Mouse (Mus musculus): ENCODE results near the gene Gm45713. TPM values are rescaled to one million over a fixed set of nuclear protein-coding genes. Genes with fewer than 3 reads are reported as not detected.
"Not testable (repeated sequence)": the region's sequence is repeated elsewhere in the genome, so short reads cannot be mapped to it uniquely, and the experiment has no call there.

Gene Gm45713
- polyA plus RNA-seq, 1 experiment from 2014 or later = 0.72 TPM

DNA sequence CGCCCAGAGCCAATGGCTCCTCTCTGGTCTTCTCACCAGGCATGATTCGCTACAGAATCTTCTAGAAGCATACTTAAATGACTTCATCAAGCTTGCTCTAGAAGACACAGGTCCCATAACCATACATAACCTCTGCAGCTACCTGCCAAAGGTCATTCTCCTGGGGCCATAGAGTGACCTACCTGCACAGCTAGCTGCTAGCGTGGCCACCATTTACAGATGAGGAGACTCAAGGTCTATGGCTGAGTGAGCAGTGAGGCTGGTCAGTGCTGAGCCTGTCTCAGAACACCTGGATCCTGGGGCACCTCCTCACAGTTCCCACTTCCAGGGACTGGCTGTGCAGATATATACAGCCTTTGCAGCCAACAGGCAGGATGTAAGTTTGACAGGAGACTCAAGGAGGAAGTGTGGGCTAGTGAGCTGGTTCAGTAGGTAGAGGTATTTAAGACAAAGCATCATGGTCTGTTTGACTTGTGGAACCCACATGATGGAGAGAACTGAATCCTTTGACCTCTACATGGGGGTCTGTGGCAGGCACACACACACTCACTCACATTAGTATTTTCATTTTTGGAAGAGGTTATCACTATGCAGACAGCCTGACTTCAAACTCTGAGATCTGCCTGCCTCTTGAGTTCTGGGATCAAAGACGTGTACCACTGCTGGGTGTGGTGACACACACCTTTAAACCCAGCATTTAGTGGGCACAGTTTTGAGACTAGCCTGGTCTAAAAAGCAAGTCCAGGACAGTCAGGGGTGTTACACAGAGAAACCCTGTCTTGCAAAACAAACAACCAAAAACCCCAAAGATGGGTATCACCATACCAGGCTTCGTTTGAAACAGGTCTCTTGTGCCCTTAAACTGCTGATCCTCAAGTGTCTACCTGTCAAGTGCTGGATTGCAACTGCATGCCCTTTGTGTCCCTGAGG, 16.0 kb downstream of the Gm45713 start:
- Histone ChIP-seq H3K27ac (ENCODE audit: low read depth) (no peak overlapping the region), H3K27me3 (replicated peaks; ENCODE audit: control insufficient read depth, insufficient read depth, low read length) (no peaks in the 10 kb centered on the region), H3K9me3 (ENCODE audit: control insufficient read depth, low read length) (no peaks in the 10 kb centered on the region), H3K4me3 (ENCODE audit: low read depth, low read length) (no peak overlapping the region), H3K4me1 (replicated peaks; ENCODE audit: control insufficient read depth, insufficient read depth, low read length) (peaks cover 28% of the 10 kb centered on the region; the same call in 1 of the 2 replicates), H3K4me2 (ENCODE audit: low read length) (no peak overlapping the region), H3K9ac (ENCODE audit: low read length) (no peak overlapping the region), H3K36me3 (ENCODE audit: control insufficient read depth, insufficient read depth, low read length) (peaks cover 50% of the 10 kb centered on the region)
- WGBS = 81% methylated on average over 5 of the region's 5 CpGs
- no peak for DNase-seq (ENCODE audit: low spot score)
- no peak for ATAC-seq (replicated peaks; ENCODE audit: low FRiP score, low TSS enrichment, low read depth)

DNA sequence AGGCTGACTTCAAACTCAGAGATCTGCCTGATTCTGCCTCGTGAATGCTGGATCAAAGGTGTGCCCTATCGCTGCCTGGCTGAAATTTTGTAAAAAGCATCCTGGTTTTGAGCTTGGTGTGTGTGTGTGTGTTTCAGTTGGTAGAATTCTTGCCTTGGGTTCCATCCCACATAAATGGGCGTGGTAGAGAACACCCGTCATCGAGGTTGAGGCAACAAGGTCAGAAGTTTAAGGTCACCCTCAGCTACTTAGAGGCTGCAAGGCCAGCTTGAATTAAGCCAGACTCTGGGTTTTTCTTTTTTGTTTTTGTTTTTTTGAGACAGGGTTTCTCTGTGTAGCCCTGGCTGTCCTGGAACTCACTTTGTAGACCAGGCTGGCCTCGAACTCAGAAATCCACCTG, 17.7 kb downstream of the Gm45713 start:
- Histone ChIP-seq H3K4me1 (replicated peaks; ENCODE audit: control insufficient read depth, insufficient read depth, low read length) (peaks cover 26% of the 10 kb centered on the region; the same call in 1 of the 2 replicates), H3K9me3 (ENCODE audit: control insufficient read depth, low read length) (no peaks in the 10 kb centered on the region), H3K36me3 (ENCODE audit: control insufficient read depth, insufficient read depth, low read length) (peaks cover 49% of the 10 kb centered on the region), H3K4me3 (ENCODE audit: low read depth, low read length) (no peak overlapping the region), H3K27me3 (replicated peaks; ENCODE audit: control insufficient read depth, insufficient read depth, low read length) (no peaks in the 10 kb centered on the region), H3K4me2 (ENCODE audit: low read length) (no peak overlapping the region), H3K9ac (ENCODE audit: low read length) (no peak overlapping the region), H3K27ac (ENCODE audit: low read depth) (no peak overlapping the region; the same call in 1 of the 2 replicates)
- DNase-seq (ENCODE audit: low spot score) (no peak), ATAC-seq (replicated peaks; ENCODE audit: low FRiP score, low TSS enrichment, low read depth) (no peak)
- WGBS = 82% methylated on average over 6 of the region's 6 CpGs

DNA sequence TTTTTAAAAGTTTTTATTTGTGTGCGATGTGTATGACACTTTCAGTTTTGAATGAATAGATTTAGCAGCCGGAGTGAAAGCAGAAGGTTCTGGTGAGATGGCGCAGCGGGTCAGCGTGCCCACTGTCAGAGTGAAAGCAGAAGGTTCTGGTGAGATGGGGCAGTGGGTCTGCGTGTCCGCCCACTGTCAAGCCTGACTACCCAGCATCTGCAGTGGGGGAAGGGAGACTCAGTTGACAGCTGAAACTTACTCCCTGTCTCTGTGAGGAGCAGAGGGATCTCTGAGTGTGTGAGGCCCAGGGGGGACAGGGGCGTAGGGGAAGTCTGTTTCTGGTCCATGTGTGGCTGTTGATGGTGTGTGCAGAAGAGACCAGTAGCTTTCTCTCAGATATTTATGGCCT, 18.5 kb downstream of the Gm45713 start:
- ATAC-seq (replicated peaks; ENCODE audit: low FRiP score, low TSS enrichment, low read depth) (no peak), DNase-seq (ENCODE audit: low spot score) (no peak)
- H3K9ac ChIP-seq (ENCODE audit: low read length) = no peak overlapping the region
- H3K27ac ChIP-seq (ENCODE audit: low read depth) = no peak overlapping the region
- 73% methylated on average over 8 of the region's 8 CpGs for WGBS
- no peak overlapping the region for H3K4me2 ChIP-seq (ENCODE audit: low read length)
- H3K4me1 ChIP-seq (replicated peaks; ENCODE audit: control insufficient read depth, insufficient read depth, low read length) = peaks cover 19% of the 10 kb centered on the region; the same call in 1 of the 2 replicates
- H3K36me3 ChIP-seq (ENCODE audit: control insufficient read depth, insufficient read depth, low read length) = peaks cover 42% of the 10 kb centered on the region
- H3K27me3 ChIP-seq (replicated peaks; ENCODE audit: control insufficient read depth, insufficient read depth, low read length) = no peaks in the 10 kb centered on the region
- H3K4me3 ChIP-seq (ENCODE audit: low read depth, low read length) = no peak overlapping the region
- H3K9me3 ChIP-seq (ENCODE audit: control insufficient read depth, low read length) = no peaks in the 10 kb centered on the region

DNA sequence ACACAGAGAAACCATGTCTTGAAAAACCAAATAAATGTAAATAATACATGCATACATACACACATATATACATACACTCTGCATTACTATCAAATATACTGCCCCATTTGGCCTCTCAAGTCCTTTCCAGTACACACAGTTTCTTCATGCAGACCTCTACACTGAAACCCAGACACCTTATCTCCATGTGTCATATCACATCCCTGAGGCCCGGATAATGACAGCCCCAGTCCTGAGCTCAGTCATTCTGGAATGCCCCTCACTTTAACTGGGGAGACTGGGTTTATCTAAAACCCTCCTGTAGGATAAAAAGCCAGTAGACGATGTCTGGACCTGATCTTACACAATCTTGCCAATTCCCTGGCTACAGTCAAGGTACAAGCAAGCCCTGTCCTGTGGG, 22.6 kb downstream of the Gm45713 start:
- H3K27me3 ChIP-seq (replicated peaks; ENCODE audit: control insufficient read depth, insufficient read depth, low read length) = no peaks in the 10 kb centered on the region
- H3K4me3 ChIP-seq (ENCODE audit: low read depth, low read length) = no peak overlapping the region
- no peak for ATAC-seq (replicated peaks; ENCODE audit: low FRiP score, low TSS enrichment, low read depth)
- H3K36me3 ChIP-seq (ENCODE audit: control insufficient read depth, insufficient read depth, low read length) = 0 out of 2 replicates have a peak, but pooled peaks cover 4% of the 10 kb centered on the region
- no peak for DNase-seq (ENCODE audit: low spot score)
- 66% methylated on average over 2 of the region's 2 CpGs for WGBS
- H3K4me1 ChIP-seq (replicated peaks; ENCODE audit: control insufficient read depth, insufficient read depth, low read length) = 0 out of 2 replicates have a peak, but pooled peaks cover 10% of the 10 kb centered on the region
- no peak overlapping the region for H3K9ac ChIP-seq (ENCODE audit: low read length)
- no peaks in the 10 kb centered on the region for H3K9me3 ChIP-seq (ENCODE audit: control insufficient read depth, low read length)
- H3K4me2 ChIP-seq (ENCODE audit: low read length) = no peak overlapping the region
- H3K27ac ChIP-seq (ENCODE audit: low read depth) = no peak overlapping the region

DNA sequence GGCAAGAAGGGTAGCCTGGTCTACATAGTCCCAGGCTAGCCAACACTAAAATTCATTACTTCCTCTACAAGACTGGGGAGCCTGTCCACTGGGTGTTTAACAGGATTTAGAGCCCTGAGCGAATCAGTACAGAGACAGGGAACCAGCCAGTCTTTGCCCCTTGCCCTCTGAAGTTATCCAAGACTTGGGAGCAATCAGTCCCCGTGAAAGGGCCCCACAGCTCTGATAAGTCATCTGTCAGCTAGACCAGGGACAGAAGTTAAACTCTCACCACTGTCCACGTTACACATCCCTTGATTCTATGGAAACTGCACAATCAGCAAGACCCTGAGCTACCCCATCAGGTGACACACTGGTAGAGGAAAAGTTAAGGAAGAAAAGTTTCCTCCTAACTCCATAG, 23.5 kb downstream of the Gm45713 start:
- no peak overlapping the region for H3K27ac ChIP-seq (ENCODE audit: low read depth)
- no peak overlapping the region for H3K9ac ChIP-seq (ENCODE audit: low read length)
- H3K36me3 ChIP-seq (ENCODE audit: control insufficient read depth, insufficient read depth, low read length) = no peaks in the 10 kb centered on the region
- WGBS = 32% methylated on average over 3 of the region's 3 CpGs
- H3K27me3 ChIP-seq (replicated peaks; ENCODE audit: control insufficient read depth, insufficient read depth, low read length) = no peaks in the 10 kb centered on the region
- no peak overlapping the region for H3K4me3 ChIP-seq (ENCODE audit: low read depth, low read length)
- H3K4me2 ChIP-seq (ENCODE audit: low read length) = no peak overlapping the region
- ATAC-seq (replicated peaks; ENCODE audit: low FRiP score, low TSS enrichment, low read depth) = no peak
- no peaks in the 10 kb centered on the region for H3K9me3 ChIP-seq (ENCODE audit: control insufficient read depth, low read length)
- DNase-seq (ENCODE audit: low spot score) = no peak
- H3K4me1 ChIP-seq (replicated peaks; ENCODE audit: control insufficient read depth, insufficient read depth, low read length) = 0 out of 2 replicates have a peak, but pooled peaks cover 5% of the 10 kb centered on the region

DNA sequence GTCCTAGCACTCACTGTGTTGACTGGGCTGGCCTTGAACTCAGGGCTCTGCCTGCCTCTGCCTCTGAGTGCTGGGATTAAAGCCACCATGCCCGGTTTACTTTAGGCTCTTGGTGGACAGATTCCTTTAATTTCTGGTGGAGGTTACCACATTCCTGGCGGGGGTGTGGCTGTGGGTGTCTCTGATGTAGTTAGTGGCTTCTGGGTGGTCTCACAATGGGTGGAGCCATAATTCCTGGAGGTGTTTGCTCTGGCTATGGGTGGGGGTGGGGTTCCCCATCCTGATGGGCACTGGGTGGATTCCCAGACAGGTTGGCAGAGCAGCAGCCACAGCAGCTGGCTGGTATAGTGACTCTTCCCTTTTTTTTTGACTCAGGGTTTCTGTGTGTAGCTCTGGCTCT, 24.1 kb downstream of the Gm45713 start:
- Histone ChIP-seq H3K27ac (ENCODE audit: low read depth) (no peak overlapping the region), H3K4me2 (ENCODE audit: low read length) (no peak overlapping the region), H3K9ac (ENCODE audit: low read length) (no peak overlapping the region), H3K9me3 (ENCODE audit: control insufficient read depth, low read length) (no peaks in the 10 kb centered on the region), H3K4me3 (ENCODE audit: low read depth, low read length) (no peak overlapping the region), H3K27me3 (replicated peaks; ENCODE audit: control insufficient read depth, insufficient read depth, low read length) (no peaks in the 10 kb centered on the region), H3K36me3 (ENCODE audit: control insufficient read depth, insufficient read depth, low read length) (no peaks in the 10 kb centered on the region), H3K4me1 (replicated peaks; ENCODE audit: control insufficient read depth, insufficient read depth, low read length) (0 out of 2 replicates have a peak, but pooled peaks cover 1% of the 10 kb centered on the region)
- DNase-seq (ENCODE audit: low spot score) (no peak), ATAC-seq (replicated peaks; ENCODE audit: low FRiP score, low TSS enrichment, low read depth) (no peak)
- 59% methylated on average over 2 of the region's 2 CpGs for WGBS

DNA sequence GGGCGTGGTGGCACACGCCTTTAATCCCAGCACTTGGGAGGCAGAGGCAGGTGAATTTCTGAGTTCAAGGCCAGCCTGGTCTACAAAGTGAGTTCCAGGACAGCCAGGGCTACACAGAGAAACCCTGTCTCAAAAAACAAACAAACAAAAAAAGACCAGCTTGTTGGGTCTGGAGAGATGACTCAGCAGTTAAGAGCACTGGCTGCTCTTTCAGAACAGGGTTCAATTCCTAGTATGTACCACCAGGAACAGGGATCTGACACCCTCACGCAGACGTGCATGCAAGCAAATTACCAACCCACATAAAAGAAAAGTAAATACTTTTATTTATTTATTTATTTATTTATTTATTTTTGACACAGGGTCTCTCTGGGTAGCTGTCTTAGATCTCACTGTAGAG, 25.9 kb downstream of the Gm45713 start:
- not testable (repeated sequence) for ATAC-seq (replicated peaks; ENCODE audit: low FRiP score, low TSS enrichment, low read depth); DNase-seq (ENCODE audit: low spot score); H3K4me1 ChIP-seq (replicated peaks; ENCODE audit: control insufficient read depth, insufficient read depth, low read length); H3K9me3 ChIP-seq (ENCODE audit: control insufficient read depth, low read length); H3K4me3 ChIP-seq (ENCODE audit: low read depth, low read length); H3K27me3 ChIP-seq (replicated peaks; ENCODE audit: control insufficient read depth, insufficient read depth, low read length); H3K4me2 ChIP-seq (ENCODE audit: low read length); H3K27ac ChIP-seq (ENCODE audit: low read depth); H3K36me3 ChIP-seq (ENCODE audit: control insufficient read depth, insufficient read depth, low read length); H3K9ac ChIP-seq (ENCODE audit: low read length)
- WGBS = 85% methylated on average over 4 of the region's 4 CpGs

DNA sequence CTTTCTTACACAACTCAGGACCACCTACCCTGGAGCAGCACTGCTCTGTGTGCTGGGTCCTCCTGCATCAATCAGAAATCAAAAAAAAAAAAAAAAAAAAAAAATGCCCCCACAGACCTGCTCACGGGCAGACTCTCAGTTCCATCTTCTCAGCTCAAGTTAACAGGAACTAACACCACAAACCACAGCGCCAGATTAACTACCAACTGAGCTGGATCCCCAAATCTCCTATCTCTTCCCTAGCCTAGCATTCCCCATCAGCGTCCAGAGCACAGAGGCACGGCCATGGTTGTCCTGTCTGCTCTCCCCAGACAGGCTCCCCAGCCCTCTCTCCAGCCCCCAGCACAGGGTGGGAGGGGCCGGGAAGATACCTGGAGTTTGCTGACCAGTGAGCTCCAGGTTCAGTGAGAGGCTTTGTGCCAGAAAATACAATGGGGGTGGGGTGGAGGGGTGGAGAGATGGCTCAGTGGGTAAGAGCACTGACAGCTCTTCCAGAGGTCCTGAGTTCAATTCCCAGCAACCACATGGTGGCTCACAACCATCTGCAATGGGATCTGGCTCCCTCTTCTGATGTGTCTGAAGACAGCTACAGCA, 28.9 kb downstream of the Gm45713 start:
- Histone ChIP-seq H3K4me1 (replicated peaks; ENCODE audit: control insufficient read depth, insufficient read depth, low read length) (peaks cover 17% of the 10 kb centered on the region), H3K9ac (ENCODE audit: low read length) (no peak overlapping the region), H3K27me3 (replicated peaks; ENCODE audit: control insufficient read depth, insufficient read depth, low read length) (no peaks in the 10 kb centered on the region), H3K27ac (ENCODE audit: low read depth) (no peak overlapping the region), H3K4me3 (ENCODE audit: low read depth, low read length) (no peak overlapping the region), H3K4me2 (ENCODE audit: low read length) (no peak overlapping the region), H3K9me3 (ENCODE audit: control insufficient read depth, low read length) (no peaks in the 10 kb centered on the region), H3K36me3 (ENCODE audit: control insufficient read depth, insufficient read depth, low read length) (no peaks in the 10 kb centered on the region)
- no peak for ATAC-seq (replicated peaks; ENCODE audit: low FRiP score, low TSS enrichment, low read depth)
- no peak for DNase-seq (ENCODE audit: low spot score)
- WGBS = 50% methylated on average over 5 of the region's 5 CpGs

All from intestine, embryonic 14.5 days (tissue).